16 mouse cellular contexts compared by ENCODE assay signal in genomic region chr8:10468490-10468889, GRCm38 (mm10).
DNase-seq lines count a peak whose midpoint lies in the region; ATAC-seq and TF ChIP-seq lines count a peak whose summit lies in the region.
"Had no signal": no experiment of that assay in that cellular context is flagged by ENCODE, and none has a peak within 500 bp of the region (broad histone marks: within the 10 kb centered on the region; RNA-seq: fewer than 3 reads in every experiment).

No protein-coding gene starts in this region.

- H3K79me2 ChIP-seq in heart, adult 2 months (replicated peaks; ENCODE audit: control insufficient read depth, insufficient read depth, low read length) = no peaks in the 10 kb centered on the region

- TF ChIP-seq POLR2A in heart, adult 2 months (IDR thresholded peaks at IDR 0.05; ENCODE audit: insufficient read depth, low read depth, low read length) = no peak
- TF ChIP-seq POLR2A in thymus, adult 2 months (IDR thresholded peaks at IDR 0.05; ENCODE audit: control insufficient read depth, extremely low read depth, insufficient read depth, low read length, poor library complexity) = no peak

- no peak for TF ChIP-seq EP300 in heart, adult 2 months (IDR thresholded peaks at IDR 0.05; ENCODE audit: insufficient read depth, low read depth, low read length)

- DNase-seq in heart, adult 11 months = peak; percentile 27
- DNase-seq in heart, adult 2 months = no peak
- DNase-seq in neural tube, embryonic 10.5 days (ENCODE audit: extremely low spot score, low spot score) = peak; percentile 28
- peak; percentile 43 to 53 for DNase-seq in kidney, postnatal 4 days
- no peak for DNase-seq in thymus, adult 2 months
- DNase-seq: adrenal gland, adult 8-10 months; cerebellum, adult 8-10 months; thymus, adult 18-20 months had no signal

- TF ChIP-seq CTCF in heart, adult 2 months (IDR thresholded peaks at IDR 0.05) = no peak
- no peak for TF ChIP-seq CTCF in thymus, adult 2 months (IDR thresholded peaks at IDR 0.05; ENCODE audit: borderline replicate concordance, control insufficient read depth, extremely low read depth, insufficient read depth, low read length, poor library complexity)

- no peak overlapping the region for H3K27ac ChIP-seq in heart, adult 2 months
- no peak overlapping the region for H3K27ac ChIP-seq in neural tube, embryonic 15.5 days (replicated peaks)
- H3K27ac ChIP-seq in thymus, adult 2 months (ENCODE audit: control insufficient read depth, insufficient read depth, low read length) = no peak overlapping the region
- H3K27ac ChIP-seq: forebrain, embryonic 13.5 days; heart, embryonic 15.5 days; hindbrain, embryonic 10.5 days; liver, embryonic 15.5 days had no signal

- no peak overlapping the region for H3K4me2 ChIP-seq in neural tube, embryonic 15.5 days
- H3K4me2 ChIP-seq: forebrain, embryonic 13.5 days; heart, embryonic 15.5 days; liver, embryonic 15.5 days had no signal

- H3K9ac ChIP-seq in heart, adult 2 months (ENCODE audit: low read depth, low read length) = no peak overlapping the region
- H3K9ac ChIP-seq in neural tube, embryonic 15.5 days (replicated peaks) = no peak overlapping the region
- H3K9ac ChIP-seq: forebrain, embryonic 13.5 days; heart, embryonic 15.5 days; liver, embryonic 15.5 days had no signal

- ATAC-seq in neural tube, embryonic 15.5 days (ENCODE audit: low FRiP score) = no peak
- no peak for ATAC-seq in erythroblast, adult 5-6 weeks (replicated peaks; ENCODE audit: low FRiP score, poor library complexity, severe bottlenecking)
- ATAC-seq in monocyte, adult 5-6 weeks (replicated peaks; ENCODE audit: insufficient number of reproducible peaks, low FRiP score, low TSS enrichment, poor library complexity, severe bottlenecking) = no peak
- ATAC-seq: forebrain, embryonic 13.5 days had no signal

- H3K9me3 ChIP-seq in neural tube, embryonic 15.5 days (replicated peaks) = no peaks in the 10 kb centered on the region
- H3K9me3 ChIP-seq: forebrain, embryonic 13.5 days; heart, embryonic 15.5 days; hindbrain, embryonic 10.5 days; liver, embryonic 15.5 days; megakaryocyte, embryonic 14.5 days had no signal

- intact Hi-C loops in heart, adult 2 months (cut with DNase I) = no loop called here

- no peaks in the 10 kb centered on the region for H3K36me3 ChIP-seq in heart, adult 2 months (ENCODE audit: control insufficient read depth, insufficient read depth, low read length)
- no peaks in the 10 kb centered on the region for H3K36me3 ChIP-seq in neural tube, embryonic 15.5 days
- no peaks in the 10 kb centered on the region for H3K36me3 ChIP-seq in thymus, adult 2 months (ENCODE audit: control insufficient read depth, insufficient read depth, low read length)
- H3K36me3 ChIP-seq: heart, embryonic 15.5 days; hindbrain, embryonic 10.5 days; liver, embryonic 15.5 days had no signal

- H3K4me1 ChIP-seq in heart, adult 2 months (ENCODE audit: control insufficient read depth, insufficient read depth, low read length) = no peaks in the 10 kb centered on the region
- no peaks in the 10 kb centered on the region for H3K4me1 ChIP-seq in neural tube, embryonic 15.5 days
- no peaks in the 10 kb centered on the region for H3K4me1 ChIP-seq in thymus, adult 2 months (replicated peaks; ENCODE audit: control insufficient read depth, insufficient read depth, low read length)
- H3K4me1 ChIP-seq: forebrain, embryonic 13.5 days; heart, embryonic 15.5 days; liver, embryonic 15.5 days had no signal

- H3K4me3 ChIP-seq in heart, adult 2 months = no peak overlapping the region
- no peak overlapping the region for H3K4me3 ChIP-seq in neural tube, embryonic 15.5 days (replicated peaks)
- no peak overlapping the region for H3K4me3 ChIP-seq in thymus, adult 2 months (ENCODE audit: control insufficient read depth, insufficient read depth, low read length)
- H3K4me3 ChIP-seq: forebrain, embryonic 13.5 days; heart, embryonic 15.5 days; hindbrain, embryonic 10.5 days; liver, embryonic 15.5 days; megakaryocyte, embryonic 14.5 days had no signal

- no peaks in the 10 kb centered on the region for H3K27me3 ChIP-seq in heart, adult 2 months (ENCODE audit: control insufficient read depth, insufficient read depth, low read length)
- no peaks in the 10 kb centered on the region for H3K27me3 ChIP-seq in neural tube, embryonic 15.5 days (replicated peaks)
- no peaks in the 10 kb centered on the region for H3K27me3 ChIP-seq in thymus, adult 2 months (ENCODE audit: control insufficient read depth, insufficient read depth, low read length)
- H3K27me3 ChIP-seq: forebrain, embryonic 13.5 days; heart, embryonic 15.5 days; liver, embryonic 15.5 days had no signal

- 38% methylated on average over 3 of the region's 3 CpGs for WGBS in heart, adult 2 months
- WGBS in neural tube, embryonic 15.5 days = 57% methylated on average over 3 of the region's 3 CpGs
- WGBS in thymus, adult 2 months = 35% methylated on average over 3 of the region's 3 CpGs

Comparison
In these comparisons a context has a peak if more than half of its experiments do, and no peak if none do; other contexts are left out.
1. DNase-seq: peak in heart, adult 11 months (single experiment), neural tube, embryonic 10.5 days (single experiment) and kidney, postnatal 4 days (2 of 2); none in heart, adult 2 months (0 of 2) and thymus, adult 2 months (single experiment).